Mouse (Mus musculus): ENCODE measurements around the gene Nol12. TPM values are rescaled to one million over a fixed set of nuclear protein-coding genes. Genes with fewer than 3 reads are reported as not detected.

Nol12 gene
- polyA plus RNA-seq, 1 experiment from 2014 or later: 45.9 TPM

DNA sequence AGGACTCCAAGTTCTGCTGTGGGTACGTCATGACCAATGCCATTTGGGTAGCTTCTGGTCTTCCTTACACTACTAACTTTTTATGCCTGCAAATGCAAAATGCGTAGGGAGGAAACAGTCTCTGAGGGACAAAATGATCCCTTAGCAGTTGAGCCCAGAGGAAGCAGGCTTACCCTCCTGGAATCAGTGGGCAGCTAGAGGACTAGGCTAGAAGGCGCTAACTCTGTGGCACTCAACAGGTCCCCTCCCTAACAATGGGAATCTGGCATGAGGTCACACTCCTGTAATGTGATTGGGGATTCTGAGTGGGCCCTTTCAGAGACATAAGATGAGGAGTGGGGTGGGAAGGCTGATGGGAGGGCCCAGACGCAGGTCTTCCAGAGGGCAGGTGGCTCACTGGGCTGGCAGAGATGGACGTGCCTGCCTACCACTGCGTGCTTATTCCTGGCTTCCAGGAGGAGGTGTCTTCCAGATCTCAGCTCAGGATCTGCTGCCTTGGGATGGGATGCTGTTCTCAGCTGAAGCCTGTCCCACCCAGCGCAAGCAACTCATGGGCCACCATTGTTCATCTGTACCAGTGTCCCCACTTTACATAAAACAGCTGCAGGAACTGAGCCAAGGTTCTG is 3.8 kb upstream of the Nol12 start:
- H3K27ac ChIP-seq (ENCODE audit: low read length): peak overlapping the region; percentile 6; the same call in 1 of the 2 replicates
- ATAC-seq (ENCODE audit: insufficient number of reproducible peaks, insufficient read depth, low FRiP score, low read depth): no peak
- no peak overlapping the region for H3K9ac ChIP-seq (replicated peaks; ENCODE audit: low read depth, low read length)
- H3K4me3 ChIP-seq (ENCODE audit: low read depth, low read length): no peak overlapping the region
- H3K4me1 ChIP-seq (ENCODE audit: control insufficient read depth, insufficient read depth, low read length): peaks cover 17% of the 10 kb centered on the region
- 82% methylated on average over 7 of the region's 7 CpGs for WGBS
- H3K4me2 ChIP-seq (replicated peaks; ENCODE audit: low read depth, low read length): no peak overlapping the region
- peaks cover 13% of the 10 kb centered on the region for H3K36me3 ChIP-seq (ENCODE audit: control insufficient read depth, insufficient read depth, low read length)
- H3K9me3 ChIP-seq (ENCODE audit: control insufficient read depth, low read depth, low read length): no peaks in the 10 kb centered on the region
- H3K27me3 ChIP-seq (ENCODE audit: control insufficient read depth, insufficient read depth, low read length): no peaks in the 10 kb centered on the region

DNA sequence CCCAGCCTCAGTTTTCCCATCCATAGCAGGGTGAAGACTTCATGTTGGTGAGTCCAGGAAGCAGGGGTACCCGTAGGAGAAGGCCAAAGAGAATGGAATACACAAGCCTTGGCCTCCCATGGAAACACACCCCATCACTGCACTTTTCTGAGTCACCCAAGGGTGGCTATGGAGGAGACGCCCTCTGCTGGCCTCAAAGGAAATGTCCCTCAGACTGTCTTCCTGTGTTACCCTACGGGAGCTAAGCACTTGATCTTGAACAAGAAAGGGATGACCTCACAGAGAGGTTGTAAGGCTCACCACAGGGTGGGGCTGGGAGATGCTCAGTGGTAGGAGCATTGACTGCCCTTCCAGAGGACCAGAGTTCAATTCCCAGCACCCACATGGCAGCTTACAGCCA is 3.2 kb upstream of the Nol12 start:
- Histone ChIP-seq H3K4me3 (ENCODE audit: low read depth, low read length) (no peak overlapping the region), H3K4me2 (replicated peaks; ENCODE audit: low read depth, low read length) (no peak overlapping the region), H3K4me1 (ENCODE audit: control insufficient read depth, insufficient read depth, low read length) (peaks cover 16% of the 10 kb centered on the region), H3K9me3 (ENCODE audit: control insufficient read depth, low read depth, low read length) (no peaks in the 10 kb centered on the region), H3K9ac (replicated peaks; ENCODE audit: low read depth, low read length) (no peak overlapping the region), H3K36me3 (ENCODE audit: control insufficient read depth, insufficient read depth, low read length) (peaks cover 13% of the 10 kb centered on the region), H3K27ac (ENCODE audit: low read length) (no peak overlapping the region), H3K27me3 (ENCODE audit: control insufficient read depth, insufficient read depth, low read length) (no peaks in the 10 kb centered on the region)
- no peak for ATAC-seq (ENCODE audit: insufficient number of reproducible peaks, insufficient read depth, low FRiP score, low read depth)
- 25% methylated on average over 3 of the region's 3 CpGs for WGBS

DNA sequence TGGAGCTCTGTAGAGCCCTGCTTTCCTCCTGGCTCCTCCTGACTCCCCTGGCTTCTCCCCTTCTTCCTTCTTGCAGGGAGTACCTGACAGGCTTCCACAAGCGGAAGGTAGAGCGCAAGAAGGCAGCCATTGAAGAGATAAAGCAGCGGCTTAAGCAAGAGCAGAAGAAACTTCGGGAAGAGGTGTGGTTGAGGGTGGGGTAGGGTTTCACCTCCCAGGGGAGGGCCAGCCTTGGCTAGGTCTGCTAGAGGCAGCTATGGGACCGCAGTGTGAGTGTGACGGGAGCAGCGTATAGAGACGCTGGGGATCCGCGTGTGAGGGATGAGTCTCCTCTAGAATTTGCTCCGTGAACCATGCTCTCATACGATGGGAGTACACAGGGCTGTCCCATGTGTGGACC is 1.7 kb downstream of the Nol12 start:
- Histone ChIP-seq H3K27me3 (ENCODE audit: control insufficient read depth, insufficient read depth, low read length) (no peaks in the 10 kb centered on the region), H3K4me1 (ENCODE audit: control insufficient read depth, insufficient read depth, low read length) (peaks cover 10% of the 10 kb centered on the region), H3K4me2 (replicated peaks; ENCODE audit: low read depth, low read length) (no peak overlapping the region), H3K36me3 (ENCODE audit: control insufficient read depth, insufficient read depth, low read length) (peaks cover 37% of the 10 kb centered on the region), H3K27ac (ENCODE audit: low read length) (no peak overlapping the region), H3K4me3 (ENCODE audit: low read depth, low read length) (no peak overlapping the region), H3K9ac (replicated peaks; ENCODE audit: low read depth, low read length) (no peak overlapping the region), H3K9me3 (ENCODE audit: control insufficient read depth, low read depth, low read length) (no peaks in the 10 kb centered on the region)
- 88% methylated on average over 12 of the region's 12 CpGs for WGBS
- no peak for ATAC-seq (ENCODE audit: insufficient number of reproducible peaks, insufficient read depth, low FRiP score, low read depth)

DNA sequence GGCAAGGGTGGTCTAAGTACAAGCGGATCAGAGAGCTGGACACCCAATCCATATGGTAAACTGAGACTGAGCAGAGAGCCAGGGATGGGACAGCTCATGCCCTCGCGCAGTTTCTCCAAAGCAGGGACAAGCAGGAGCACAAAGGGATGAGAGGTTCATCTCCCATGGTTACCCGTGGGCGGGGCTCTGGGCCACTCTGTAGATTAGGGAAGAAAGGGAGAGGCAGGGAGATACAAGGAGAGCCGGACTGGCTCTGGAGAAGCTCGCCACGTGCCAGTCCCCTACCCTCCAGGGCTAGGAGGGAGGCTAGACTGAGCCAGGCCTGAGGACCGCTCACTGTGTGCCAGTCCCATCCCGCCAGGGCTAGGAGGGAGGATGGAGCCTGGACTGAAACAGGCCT is 2.6 kb downstream of the Nol12 start:
- no peak for ATAC-seq (ENCODE audit: insufficient number of reproducible peaks, insufficient read depth, low FRiP score, low read depth)
- no peak overlapping the region for H3K27ac ChIP-seq (ENCODE audit: low read length)
- no peaks in the 10 kb centered on the region for H3K27me3 ChIP-seq (ENCODE audit: control insufficient read depth, insufficient read depth, low read length)
- no peaks in the 10 kb centered on the region for H3K9me3 ChIP-seq (ENCODE audit: control insufficient read depth, low read depth, low read length)
- peaks cover 10% of the 10 kb centered on the region for H3K4me1 ChIP-seq (ENCODE audit: control insufficient read depth, insufficient read depth, low read length)
- H3K4me2 ChIP-seq (replicated peaks; ENCODE audit: low read depth, low read length): no peak overlapping the region
- 91% methylated on average over 10 of the region's 10 CpGs for WGBS
- H3K9ac ChIP-seq (replicated peaks; ENCODE audit: low read depth, low read length): no peak overlapping the region
- no peak overlapping the region for H3K4me3 ChIP-seq (ENCODE audit: low read depth, low read length)
- H3K36me3 ChIP-seq (ENCODE audit: control insufficient read depth, insufficient read depth, low read length): peaks cover 38% of the 10 kb centered on the region

DNA sequence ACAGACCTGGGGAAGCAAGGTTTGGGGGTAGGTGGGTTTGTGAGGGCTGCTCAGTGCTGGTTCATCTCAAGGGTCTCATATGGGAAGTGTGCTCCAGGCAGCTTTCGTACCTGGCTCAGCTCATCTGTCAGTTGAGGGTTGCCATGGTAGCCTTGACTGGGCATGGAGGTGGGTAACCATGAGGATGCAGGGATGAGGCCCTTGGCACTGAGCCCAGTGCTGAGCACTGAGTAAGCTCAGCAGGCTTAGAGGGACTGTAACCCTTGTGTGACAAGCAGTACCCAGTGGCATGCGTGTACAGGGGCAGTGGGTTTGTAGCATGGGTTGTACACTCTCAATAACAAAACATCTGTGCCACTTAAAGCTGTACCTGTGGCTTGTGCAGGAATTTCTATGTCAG is 3.2 kb downstream of the Nol12 start:
- H3K4me2 ChIP-seq (replicated peaks; ENCODE audit: low read depth, low read length): no peak overlapping the region
- H3K4me1 ChIP-seq (ENCODE audit: control insufficient read depth, insufficient read depth, low read length): peaks cover 10% of the 10 kb centered on the region
- WGBS: 91% methylated on average over 2 of the region's 2 CpGs
- H3K9me3 ChIP-seq (ENCODE audit: control insufficient read depth, low read depth, low read length): no peaks in the 10 kb centered on the region
- no peak for ATAC-seq (ENCODE audit: insufficient number of reproducible peaks, insufficient read depth, low FRiP score, low read depth)
- peaks cover 38% of the 10 kb centered on the region for H3K36me3 ChIP-seq (ENCODE audit: control insufficient read depth, insufficient read depth, low read length)
- H3K4me3 ChIP-seq (ENCODE audit: low read depth, low read length): no peak overlapping the region
- H3K9ac ChIP-seq (replicated peaks; ENCODE audit: low read depth, low read length): no peak overlapping the region
- H3K27ac ChIP-seq (ENCODE audit: low read length): no peak overlapping the region
- no peaks in the 10 kb centered on the region for H3K27me3 ChIP-seq (ENCODE audit: control insufficient read depth, insufficient read depth, low read length)

DNA sequence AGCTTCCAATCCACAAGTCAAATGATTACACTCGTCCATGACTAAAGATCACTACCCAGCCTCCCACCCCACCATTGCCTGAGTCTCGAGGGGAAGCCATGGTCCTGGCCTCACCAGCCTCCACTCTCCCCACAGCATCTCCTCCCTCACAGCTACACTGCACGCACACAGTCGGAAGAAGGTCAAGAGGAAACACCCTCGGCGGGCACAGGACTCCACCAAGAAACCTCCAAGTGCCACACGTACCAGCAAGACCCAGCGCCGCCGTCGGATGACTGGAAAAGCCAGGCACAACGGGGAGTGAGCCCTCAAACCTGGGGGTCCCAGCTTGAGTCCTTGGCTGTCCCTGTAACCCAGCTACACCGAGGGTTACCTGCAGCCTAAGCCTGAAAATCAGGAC is 5.6 kb downstream of the Nol12 start:
- WGBS: 94% methylated on average over 13 of the region's 13 CpGs
- Histone ChIP-seq H3K36me3 (ENCODE audit: control insufficient read depth, insufficient read depth, low read length) (peaks cover 38% of the 10 kb centered on the region), H3K4me2 (replicated peaks; ENCODE audit: low read depth, low read length) (no peak overlapping the region), H3K27ac (ENCODE audit: low read length) (no peak overlapping the region), H3K4me1 (ENCODE audit: control insufficient read depth, insufficient read depth, low read length) (peaks cover 7% of the 10 kb centered on the region), H3K9ac (replicated peaks; ENCODE audit: low read depth, low read length) (no peak overlapping the region), H3K4me3 (ENCODE audit: low read depth, low read length) (no peak overlapping the region), H3K9me3 (ENCODE audit: control insufficient read depth, low read depth, low read length) (no peaks in the 10 kb centered on the region), H3K27me3 (ENCODE audit: control insufficient read depth, insufficient read depth, low read length) (no peaks in the 10 kb centered on the region)
- ATAC-seq (ENCODE audit: insufficient number of reproducible peaks, insufficient read depth, low FRiP score, low read depth): no peak

DNA sequence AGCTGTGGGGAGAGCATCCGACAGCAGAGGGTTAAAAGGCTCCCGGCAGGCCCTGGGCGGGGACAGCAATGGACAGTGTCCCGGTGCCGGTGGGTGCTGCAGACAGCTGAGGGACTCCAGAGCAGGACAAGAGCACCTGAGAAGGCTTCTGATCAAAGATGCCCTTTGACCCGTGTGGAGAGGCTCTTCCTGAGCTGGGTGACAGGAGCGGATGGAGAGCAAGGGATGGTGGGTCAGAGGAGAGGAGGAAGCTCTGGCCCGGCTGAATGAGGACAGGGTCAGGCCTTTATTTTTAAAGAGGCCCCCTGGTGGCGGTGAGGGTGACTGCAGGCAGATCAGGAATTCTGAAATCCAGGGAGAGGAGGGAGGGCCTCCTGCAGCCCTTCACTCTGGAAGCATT is 7.9 kb downstream of the Nol12 start:
- H3K9ac ChIP-seq (replicated peaks; ENCODE audit: low read depth, low read length): peak overlapping the region; percentile 46
- H3K36me3 ChIP-seq (ENCODE audit: control insufficient read depth, insufficient read depth, low read length): peaks cover 35% of the 10 kb centered on the region
- H3K4me2 ChIP-seq (replicated peaks; ENCODE audit: low read depth, low read length): peak overlapping the region; percentile 45
- peak; percentile 59; the same call in 1 of the 2 replicates for ATAC-seq (ENCODE audit: insufficient number of reproducible peaks, insufficient read depth, low FRiP score, low read depth)
- no peaks in the 10 kb centered on the region for H3K27me3 ChIP-seq (ENCODE audit: control insufficient read depth, insufficient read depth, low read length)
- no peaks in the 10 kb centered on the region for H3K9me3 ChIP-seq (ENCODE audit: control insufficient read depth, low read depth, low read length)
- H3K4me3 ChIP-seq (ENCODE audit: low read depth, low read length): peak overlapping the region; percentile 31
- peaks cover 3% of the 10 kb centered on the region; the same call in 1 of the 2 replicates for H3K4me1 ChIP-seq (ENCODE audit: control insufficient read depth, insufficient read depth, low read length)
- no peak overlapping the region for H3K27ac ChIP-seq (ENCODE audit: low read length)
- 2% methylated on average over 9 of the region's 9 CpGs for WGBS

DNA sequence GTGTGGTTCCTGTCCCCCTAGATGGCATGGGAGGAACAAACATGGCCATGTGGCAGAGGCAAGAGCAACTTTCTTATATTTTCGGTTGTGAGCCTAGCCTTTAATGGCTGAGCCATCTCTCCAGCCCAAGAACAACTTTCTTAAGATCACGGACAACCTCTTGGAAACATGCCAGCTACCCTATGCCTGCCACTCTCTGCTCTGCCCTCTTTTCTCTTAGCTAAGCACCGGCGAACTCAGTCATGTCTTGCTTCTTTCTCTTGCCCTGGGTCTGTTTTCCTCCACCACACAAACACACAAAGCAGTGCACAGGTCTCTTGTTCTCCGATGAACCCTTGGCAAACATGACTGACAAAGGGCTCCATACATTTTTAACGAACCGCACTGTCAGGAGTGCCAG is 11.5 kb downstream of the Nol12 start:
- Histone ChIP-seq H3K27ac (ENCODE audit: low read length) (no peak overlapping the region), H3K9me3 (ENCODE audit: control insufficient read depth, low read depth, low read length) (no peaks in the 10 kb centered on the region), H3K4me3 (ENCODE audit: low read depth, low read length) (no peak overlapping the region), H3K36me3 (ENCODE audit: control insufficient read depth, insufficient read depth, low read length) (peaks cover 3% of the 10 kb centered on the region), H3K4me1 (ENCODE audit: control insufficient read depth, insufficient read depth, low read length) (peaks cover 10% of the 10 kb centered on the region; the same call in 1 of the 2 replicates), H3K9ac (replicated peaks; ENCODE audit: low read depth, low read length) (no peak overlapping the region), H3K4me2 (replicated peaks; ENCODE audit: low read depth, low read length) (no peak overlapping the region), H3K27me3 (ENCODE audit: control insufficient read depth, insufficient read depth, low read length) (no peaks in the 10 kb centered on the region)
- 73% methylated on average over 7 of the region's 7 CpGs for WGBS
- ATAC-seq (ENCODE audit: insufficient number of reproducible peaks, insufficient read depth, low FRiP score, low read depth): no peak

DNA sequence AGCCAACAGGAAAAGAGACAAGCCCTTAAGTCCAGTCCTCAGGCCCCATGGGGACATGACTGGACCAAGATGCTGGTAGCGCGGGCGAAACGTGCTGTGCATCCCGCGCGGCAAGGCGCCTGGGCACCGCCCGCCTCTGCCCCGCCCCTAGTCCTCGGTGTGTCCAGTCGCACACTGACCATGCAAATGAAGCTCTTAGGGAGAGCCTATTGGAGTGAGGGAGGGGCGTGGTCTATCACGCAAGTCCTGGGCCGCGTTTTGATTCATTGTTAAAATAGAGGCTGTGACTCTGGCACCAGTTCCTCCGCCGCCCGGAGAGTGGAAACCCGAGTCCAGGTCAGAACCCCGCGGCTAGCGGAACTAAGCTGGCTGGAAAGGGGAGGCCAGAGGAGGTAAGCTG is 12.9 kb downstream of the Nol12 start, which contains the start of gene Triobp:
Triobp (plus strand) TSS at position 68 of the 400 bp plus-strand sequence.
- Histone ChIP-seq H3K27ac (ENCODE audit: low read length) (no peak within 1 kb of the TSS), H3K36me3 (ENCODE audit: control insufficient read depth, insufficient read depth, low read length) (no peaks in the 10 kb centered on the region), H3K9me3 (ENCODE audit: control insufficient read depth, low read depth, low read length) (no peaks in the 10 kb centered on the region), H3K4me2 (replicated peaks; ENCODE audit: low read depth, low read length) (peak within 1 kb of the TSS; percentile 72), H3K27me3 (ENCODE audit: control insufficient read depth, insufficient read depth, low read length) (no peaks in the 10 kb centered on the region), H3K4me1 (ENCODE audit: control insufficient read depth, insufficient read depth, low read length) (peaks cover 10% of the 10 kb centered on the region; the same call in 1 of the 2 replicates), H3K4me3 (ENCODE audit: low read depth, low read length) (peak within 1 kb of the TSS; percentile 39), H3K9ac (replicated peaks; ENCODE audit: low read depth, low read length) (peak within 1 kb of the TSS; percentile 18; the same call in 1 of the 2 replicates)
- peak; percentile 96 for ATAC-seq (ENCODE audit: insufficient number of reproducible peaks, insufficient read depth, low FRiP score, low read depth)
- under 1% methylated on average over 24 of the region's 24 CpGs for WGBS
